Mouse (Mus musculus): ENCODE measurements around the gene Rad51b.

Rad51b gene

GRCm38 (mm10) chr12:79857704-79858103 is 560.6 kb downstream of the Rad51b start:
- no peak for DNase-seq (ENCODE audit: low spot score in 2 of 2)

- DNase-seq (ENCODE audit: low spot score in 2 of 2), result no peak
Measured at GRCm38 (mm10) chr12:79858336-79858735, 561.3 kb downstream of the Rad51b start.

- DNase-seq (ENCODE audit: low spot score in 2 of 2), result no peak
Measured at GRCm38 (mm10) chr12:79859354-79860247, 562.5 kb downstream of the Rad51b start.

- DNase-seq (ENCODE audit: low spot score in 2 of 2), result no peak
Measured at GRCm38 (mm10) chr12:79860248-79860555, 563.1 kb downstream of the Rad51b start.

Data from cerebellum, postnatal 4 days (tissue).